Mouse (Mus musculus): ENCODE results near the gene Wdr25.
"Not testable (repeated sequence)": the region's sequence is repeated elsewhere in the genome, so short reads cannot be mapped to it uniquely, and the experiment has no call there.

Wdr25 gene

GRCm38 (mm10) chr12:108892989-108893714 is at the start of gene Wdr25:
TSS of gene Wdr25 (plus strand) at chr12:108893631.
- DNase-seq (ENCODE audit: low read depth, low spot score), result no peak

GRCm38 (mm10) chr12:108848033-108848432 is 45.4 kb upstream of the Wdr25 start:
- DNase-seq (ENCODE audit: low read depth, low spot score), result not testable (repeated sequence)

GRCm38 (mm10) chr12:108849488-108850022 is 43.9 kb upstream of the Wdr25 start:
- no peak for DNase-seq (ENCODE audit: low read depth, low spot score)

- no peak for DNase-seq (ENCODE audit: low read depth, low spot score)
These were observed 43.3 kb upstream of the Wdr25 start for GRCm38 (mm10) chr12:108850129-108850528.

DNA sequence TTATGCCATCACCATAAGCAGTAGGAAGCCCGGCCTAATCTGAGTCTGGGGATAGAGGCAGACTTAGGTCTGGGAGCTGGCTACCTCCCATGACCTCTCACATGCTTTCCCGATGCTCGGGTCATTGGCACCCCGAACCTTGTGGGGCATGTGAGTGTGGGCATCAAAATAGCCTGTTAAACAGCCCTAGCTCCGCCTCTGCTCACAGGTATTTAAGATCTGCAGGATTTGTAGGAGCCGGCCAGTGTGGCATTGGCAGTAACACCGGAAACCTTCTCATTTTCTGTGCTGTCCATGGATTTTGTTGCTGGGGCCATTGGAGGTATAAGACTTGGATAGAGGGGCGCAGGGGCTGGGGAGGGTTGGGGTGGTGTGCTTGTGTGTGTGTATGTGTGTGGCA is 42.5 kb upstream of the Wdr25 start:
- DNase-seq (ENCODE audit: low read depth, low spot score), result no peak

DNA sequence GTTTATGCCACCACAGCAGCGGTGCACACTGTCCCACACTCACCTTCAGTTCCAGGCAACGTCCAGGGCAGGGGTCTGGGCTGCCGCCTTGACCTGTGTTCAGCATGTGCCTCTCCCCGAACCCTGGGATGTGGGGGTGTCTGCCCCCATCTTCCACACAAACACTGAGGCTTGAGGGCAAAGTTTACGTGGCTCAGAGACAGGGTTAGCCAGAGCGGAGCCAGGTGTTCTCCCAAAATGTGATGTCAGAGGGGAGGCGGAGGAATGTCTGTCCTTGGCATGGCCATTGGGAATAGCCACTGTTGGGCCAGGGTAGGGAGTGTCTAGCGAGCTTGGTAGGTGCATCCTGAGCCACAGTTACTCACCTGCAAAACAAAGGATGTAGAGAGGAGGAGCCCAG is 40.6 kb upstream of the Wdr25 start:
- DNase-seq (ENCODE audit: low read depth, low spot score), result no peak

DNA sequence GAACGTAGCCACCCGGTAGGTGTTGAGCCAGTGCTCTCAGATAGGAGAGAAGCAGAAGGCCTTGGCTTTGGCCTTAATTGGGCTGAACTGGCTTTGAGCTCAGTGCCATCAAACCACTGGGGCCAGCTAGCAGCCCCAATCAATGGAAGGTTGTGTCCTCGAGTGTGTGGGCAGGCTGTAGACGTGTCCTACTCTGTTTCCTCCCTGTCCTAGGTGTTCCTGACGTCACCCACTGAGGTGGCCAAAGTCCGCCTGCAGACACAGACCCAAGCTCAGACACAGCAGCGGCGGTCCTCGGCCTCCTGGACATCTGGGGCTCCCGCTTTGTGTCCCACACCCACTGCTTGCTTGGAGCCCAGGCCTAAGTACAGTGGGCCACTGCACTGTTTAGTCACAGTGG is 38.4 kb upstream of the Wdr25 start:
- DNase-seq (ENCODE audit: low read depth, low spot score), result no peak

DNA sequence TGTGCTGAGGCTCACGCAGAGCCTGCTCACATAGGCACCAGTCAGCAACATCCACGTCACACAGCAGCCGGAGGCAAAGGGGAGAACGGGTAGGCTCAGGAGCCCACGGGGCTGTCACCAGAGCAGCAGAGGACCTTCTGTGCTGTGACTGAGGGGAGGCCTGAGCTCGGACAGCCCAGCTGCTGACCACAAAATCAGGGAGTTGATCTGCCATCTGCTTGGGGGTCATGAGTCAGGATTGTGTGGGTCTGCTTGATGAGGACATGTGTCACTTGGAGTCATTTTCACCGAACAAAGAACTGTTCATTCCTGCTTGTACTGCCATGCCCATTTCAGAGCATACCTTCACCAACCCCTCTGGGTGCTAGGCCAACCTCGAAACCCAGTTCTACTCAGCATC is 37.2 kb upstream of the Wdr25 start:
- DNase-seq (ENCODE audit: low read depth, low spot score), result no peak

DNA sequence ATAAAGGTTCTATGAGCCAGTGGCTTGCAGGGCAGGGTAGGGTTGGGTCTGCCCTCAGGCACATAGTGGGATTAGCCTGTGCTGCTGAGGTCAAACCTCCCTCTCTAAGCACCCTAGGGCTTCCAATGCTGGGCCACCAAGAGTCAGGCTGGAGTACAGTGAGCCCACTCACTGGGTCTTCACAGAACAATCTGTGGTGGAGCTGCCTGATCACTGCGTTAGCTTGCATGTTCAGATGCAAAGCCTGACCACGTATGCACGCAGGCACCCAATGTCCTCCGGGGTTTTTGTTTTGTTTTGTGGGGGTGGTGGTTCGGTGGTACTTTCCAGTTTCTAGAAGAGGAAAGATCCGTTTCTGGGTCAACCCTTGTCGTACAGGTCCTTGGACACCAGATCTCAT is 36.3 kb upstream of the Wdr25 start:
- no peak for DNase-seq (ENCODE audit: low read depth, low spot score)

- no peak for DNase-seq (ENCODE audit: low read depth, low spot score)
These were observed 35.7 kb upstream of the Wdr25 start for GRCm38 (mm10) chr12:108857589-108858184.

GRCm38 (mm10) chr12:108858486-108858885 is 34.9 kb upstream of the Wdr25 start:
- no peak for DNase-seq (ENCODE audit: low read depth, low spot score)

DNA sequence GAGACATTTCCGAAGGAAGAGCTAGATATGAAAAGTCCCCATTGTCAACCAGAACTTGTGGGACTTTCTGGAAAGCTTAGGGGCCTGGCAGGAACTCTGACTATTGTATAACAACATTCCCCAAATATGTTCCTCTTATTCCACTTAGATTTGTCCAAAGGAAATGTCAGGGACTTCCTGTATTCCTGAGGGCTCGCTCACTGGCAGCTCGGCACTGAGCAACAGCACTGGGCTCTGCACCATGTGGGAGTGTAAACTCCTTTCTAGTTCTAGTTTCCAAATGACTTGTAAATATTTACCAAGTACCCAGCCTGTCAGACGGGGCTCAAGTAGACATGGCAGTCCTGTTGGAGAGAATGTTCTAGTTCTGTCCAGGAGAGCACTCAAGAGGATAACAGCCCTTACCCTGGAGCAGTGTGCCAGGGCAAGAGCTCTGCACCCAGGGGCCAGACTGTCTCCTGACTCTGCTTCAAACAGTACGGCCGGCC is 28.4 kb upstream of the Wdr25 start:
- no peak for DNase-seq (ENCODE audit: low read depth, low spot score)

DNA sequence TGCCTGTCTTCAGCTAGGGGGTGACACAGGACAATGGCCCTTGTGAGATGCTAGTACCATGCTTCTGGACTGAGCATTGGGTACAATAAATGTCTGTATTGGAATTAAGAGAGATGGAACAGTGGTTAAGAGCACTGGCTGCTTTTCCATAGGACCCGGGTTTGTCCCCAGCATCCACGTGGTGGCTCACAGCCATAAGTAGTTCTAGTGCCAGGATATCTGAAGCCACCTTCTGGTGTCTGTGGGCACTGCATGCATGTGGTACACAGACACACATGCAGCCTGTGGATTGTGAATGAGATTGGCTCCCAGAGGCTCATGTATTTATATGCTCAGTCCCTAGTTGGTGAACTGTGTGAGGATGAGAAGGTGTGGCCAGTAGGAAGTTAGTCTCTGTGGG is 23.9 kb upstream of the Wdr25 start:
- DNase-seq (ENCODE audit: low read depth, low spot score), result no peak

DNA sequence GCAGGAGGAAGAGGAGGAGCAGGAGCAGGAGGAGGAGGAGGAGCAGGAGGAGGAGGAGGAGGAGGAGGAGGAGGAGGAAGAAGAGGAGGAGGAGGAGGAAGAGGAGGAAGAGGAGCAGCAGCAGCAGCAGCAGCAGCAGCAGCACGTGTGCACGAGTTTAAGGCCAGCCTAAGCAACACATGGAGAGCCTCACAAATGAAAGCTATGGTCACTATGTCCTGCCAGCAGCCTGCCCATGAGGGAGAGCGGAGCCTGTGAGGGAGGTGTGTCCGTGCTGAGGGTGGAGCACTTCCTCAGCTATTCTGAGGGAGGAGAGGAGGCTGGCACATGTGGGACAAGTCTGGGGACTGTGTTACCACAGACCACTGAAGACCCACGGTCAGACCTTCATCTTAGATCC is 20.3 kb upstream of the Wdr25 start:
- DNase-seq (ENCODE audit: low read depth, low spot score), result no peak

- DNase-seq (ENCODE audit: low read depth, low spot score), result no peak
These were observed 14.3 kb upstream of the Wdr25 start for GRCm38 (mm10) chr12:108879138-108879537.

DNA sequence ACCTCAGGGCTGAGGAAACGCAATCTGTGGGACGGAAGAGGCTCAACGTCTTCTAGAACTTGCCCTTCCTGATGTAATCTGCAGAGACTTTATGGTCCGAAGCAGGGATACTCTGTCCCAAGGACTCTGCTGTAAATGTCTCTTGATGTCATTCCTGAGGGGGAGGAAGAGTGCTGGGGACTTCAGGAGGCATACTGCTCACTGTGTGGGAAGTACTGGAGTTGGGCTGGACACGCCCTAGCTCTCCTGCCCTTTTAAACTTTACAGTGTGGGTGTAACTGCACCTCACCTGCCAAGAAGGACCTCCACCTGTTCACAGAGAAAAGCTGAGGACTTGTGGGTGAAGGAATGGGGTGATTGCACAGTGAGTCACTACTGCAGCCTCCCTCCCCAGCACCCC is 12.8 kb upstream of the Wdr25 start:
- DNase-seq (ENCODE audit: low read depth, low spot score), result no peak

DNA sequence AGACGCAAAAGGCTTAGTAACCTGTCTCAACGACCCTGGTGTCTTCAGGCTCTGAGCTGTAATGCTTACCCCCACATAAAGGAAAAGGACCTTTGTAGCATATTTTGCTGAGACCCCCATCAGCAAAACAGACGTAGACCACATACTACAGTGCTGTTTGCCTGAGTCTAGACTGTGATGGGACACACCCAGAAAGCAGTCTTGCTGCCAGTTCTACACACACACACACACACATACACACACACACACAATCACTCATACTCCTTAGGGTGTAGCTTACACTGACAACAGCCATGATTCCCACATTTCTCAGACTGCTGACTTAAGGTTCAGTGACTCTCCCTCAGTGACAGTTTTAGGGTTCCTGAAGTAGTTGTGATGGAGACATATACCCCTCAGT is 12.2 kb upstream of the Wdr25 start:
- DNase-seq (ENCODE audit: low read depth, low spot score), result no peak

DNA sequence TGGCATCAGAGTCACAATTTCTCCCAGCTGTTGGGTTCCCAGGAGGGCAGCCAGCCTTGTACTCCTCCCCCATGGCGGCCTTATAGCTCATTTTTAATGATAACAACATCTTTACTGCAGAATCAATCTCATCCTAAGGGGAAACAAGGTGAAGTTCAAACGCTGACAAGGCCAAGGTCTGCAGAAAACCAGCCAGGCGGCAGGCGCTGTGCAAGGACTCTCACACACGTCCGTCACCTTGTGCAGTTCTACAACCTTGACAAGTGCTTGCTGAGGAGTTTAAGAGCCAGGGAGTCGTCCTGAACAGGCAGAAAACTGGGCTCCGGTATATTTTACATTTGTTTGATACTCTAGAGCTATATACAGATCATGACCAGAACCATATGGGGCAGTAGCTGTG is 10.7 kb upstream of the Wdr25 start:
- DNase-seq (ENCODE audit: low read depth, low spot score), result no peak

DNA sequence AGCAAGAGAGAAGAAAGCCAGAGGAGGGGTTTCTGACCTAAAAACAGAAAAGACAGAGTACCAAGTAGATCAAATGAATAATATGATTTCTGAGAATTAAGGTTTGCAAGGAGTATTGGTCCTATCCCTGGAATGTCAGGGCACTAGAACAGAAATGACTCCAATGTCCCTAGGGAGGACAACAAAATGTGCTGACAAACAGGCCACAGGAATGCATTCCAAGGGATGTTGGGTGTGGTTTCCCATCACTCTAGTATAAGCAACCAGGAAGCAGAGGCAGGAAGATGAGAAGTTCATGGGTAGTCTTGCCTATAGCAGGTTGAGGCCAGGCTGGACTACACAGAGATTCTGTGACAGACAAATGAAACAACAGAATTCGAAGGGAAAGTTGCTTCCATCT is 7.5 kb upstream of the Wdr25 start:
- DNase-seq (ENCODE audit: low read depth, low spot score), result no peak

GRCm38 (mm10) chr12:108887077-108887476 is 6.4 kb upstream of the Wdr25 start:
- no peak for DNase-seq (ENCODE audit: low read depth, low spot score)

- no peak for DNase-seq (ENCODE audit: low read depth, low spot score)
These were observed 4.8 kb upstream of the Wdr25 start for GRCm38 (mm10) chr12:108888632-108889031.

DNA sequence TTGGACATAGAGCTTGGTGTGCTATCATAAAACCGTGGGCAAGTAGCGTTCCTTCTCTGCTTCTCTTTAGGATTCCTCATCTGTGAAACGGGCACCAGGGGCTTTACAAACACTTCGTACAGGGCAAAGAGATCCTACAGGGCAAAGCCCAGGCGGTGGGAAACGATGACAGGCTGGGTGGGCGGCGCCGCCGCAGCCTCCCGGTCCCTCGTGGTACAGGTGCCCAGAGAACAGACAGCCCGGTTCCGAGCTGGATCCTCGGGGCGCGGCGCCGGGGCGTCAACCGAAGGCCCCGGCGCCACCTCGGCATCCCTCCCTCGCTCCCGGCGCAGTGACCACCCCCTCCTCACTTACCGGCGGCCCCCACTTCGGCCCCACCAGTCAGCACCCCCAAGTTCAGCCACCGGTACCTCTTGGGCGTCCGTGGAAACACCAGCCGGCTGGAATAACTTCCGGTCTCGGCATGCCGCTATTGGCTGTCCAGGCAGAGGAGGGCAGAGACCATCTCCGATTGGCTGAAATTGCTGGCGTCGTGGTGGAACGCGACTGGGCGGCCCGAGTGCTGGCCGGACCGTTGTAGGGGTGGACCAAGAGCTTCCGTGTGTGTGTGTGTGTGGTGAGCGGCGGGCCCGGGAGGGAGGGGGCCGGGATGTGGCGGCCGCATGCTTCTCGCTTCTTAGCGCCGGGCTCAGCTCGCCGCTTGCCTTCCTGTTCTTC is 442 bp downstream of the Wdr25 start, which contains the start of gene Wars:
TSS of gene Wars (minus strand) at position 460 of the 717 bp plus-strand sequence.
- DNase-seq (ENCODE audit: low read depth, low spot score), result peak; percentile 97

Measured in mesoderm, embryonic 11.5 days (tissue).